Mouse (Mus musculus) stomach, postnatal 0 days (tissue): ENCODE results near the gene Comt. TPM values are rescaled to one million over a fixed set of nuclear protein-coding genes. Genes with fewer than 3 reads are reported as not detected.

ENCODE experiments used
- ATAC-seq: fragments of 200-750 bp; cut with Nextera tagmentation; 2 replicates; pipeline ENCODE4 v1.8.0; 2017; ENCODE audit not compliant: low FRiP score, low TSS enrichment
- DNase-seq: peaks from one replicate; pipeline ENCODE4 v3.0.0-alpha.2; 2016; ENCODE audit warnings: low spot score
- H3K27ac ChIP-seq: fragments of 300-500 bp; sonication (generic); replicated peaks from 2 replicates; pipeline ENCODE4 v1.5.1; 2014; ENCODE audit warnings: mild to moderate bottlenecking, control low read depth
- H3K27me3 ChIP-seq: fragments of 300-500 bp; sonication (generic); 2 replicates; pipeline ENCODE4 v1.6.1; 2014; ENCODE audit warnings: low read length; ENCODE audit not compliant: control insufficient read depth, insufficient read depth
- H3K36me3 ChIP-seq: fragments of 300-500 bp; sonication (generic); 2 replicates; pipeline ENCODE4 v1.6.1; 2014; ENCODE audit warnings: low read length, mixed read lengths; ENCODE audit not compliant: control insufficient read depth, insufficient read depth
- H3K4me1 ChIP-seq: fragments of 300-500 bp; sonication (generic); replicated peaks from 2 replicates; pipeline ENCODE4 v1.6.1; 2014; ENCODE audit warnings: antibody characterized with exemption; ENCODE audit not compliant: control insufficient read depth, insufficient read depth
- H3K4me2 ChIP-seq: fragments of 300-500 bp; sonication (generic); replicated peaks from 2 replicates; pipeline ENCODE4 v1.6.1; 2014; ENCODE audit warnings: low read depth, mild to moderate bottlenecking, control low read depth, moderate library complexity
- H3K4me3 ChIP-seq: fragments of 300-500 bp; sonication (generic); 2 replicates; pipeline ENCODE4 v1.5.1; 2014; ENCODE audit warnings: low read depth, low read length, control low read depth
- H3K9ac ChIP-seq: fragments of 300-500 bp; sonication (generic); 2 replicates; pipeline ENCODE4 v1.6.1; 2014; ENCODE audit warnings: mild to moderate bottlenecking, low read length, control low read depth, mixed read lengths
- H3K9me3 ChIP-seq: fragments of 300-500 bp; sonication (generic); 2 replicates; pipeline ENCODE4 v1.6.1; 2016; ENCODE audit warnings: low read length; ENCODE audit not compliant: control insufficient read depth
- CTCF ChIP-seq: IDR thresholded peaks from 2 replicates; pipeline ENCODE4 v1.5.1; 2016; ENCODE audit warnings: antibody characterized with exemption, low read depth, mild to moderate bottlenecking, moderate library complexity
- EP300 ChIP-seq: optimal IDR thresholded peaks from 2 replicates; pipeline ENCODE3; 2016; ENCODE audit warnings: antibody characterized with exemption
- WGBS: fragments of 180-500 bp; shearing (Covaris S2); extraction: QIAGEN DNeasy Blood & Tissue Kit; methylation state at CpG from one replicate; pipeline ENCODE4 v1.1.7; 2014; 5-methylcytosine and 5-hydroxymethylcytosine counted together
- polyA plus RNA-seq: library from polyadenylated mRNA; unstranded; fragments of >200 nt; fragmentation: Nextera tagmentation; extraction: Ambion mirVana; gene quantifications from 2 replicates; pipeline ENCODE4 v1.2.1, GENCODE M21; 2015

The Comt gene
- polyA plus RNA-seq = 95.1 and 99.6 TPM in 2 replicates

- H3K4me2 ChIP-seq = peak within 1 kb of the TSS; percentile 87
- WGBS = 51% methylated on average over 5 of the region's 5 CpGs
- no peak for ATAC-seq
- no peak for DNase-seq
- H3K9ac ChIP-seq = peak within 1 kb of the TSS; percentile 87
- no peaks in the 10 kb centered on the region for H3K4me1 ChIP-seq
- H3K27me3 ChIP-seq = no peaks in the 10 kb centered on the region
- no peak for TF ChIP-seq CTCF
- TF ChIP-seq EP300 = no peak
- H3K36me3 ChIP-seq = no peaks in the 10 kb centered on the region
- H3K4me3 ChIP-seq = peak within 1 kb of the TSS; percentile 77
- peak within 1 kb of the TSS; percentile 88 for H3K27ac ChIP-seq
- no peaks in the 10 kb centered on the region for H3K9me3 ChIP-seq
These were observed at the start of gene Comt for GRCm38 (mm10) chr16:18426802-18427280. TSS of gene Comt (minus strand) at chr16:18426852.

- Histone ChIP-seq H3K27ac (no peak overlapping the region), H3K27me3 (no peaks in the 10 kb centered on the region), H3K4me2 (no peak overlapping the region), H3K9me3 (no peaks in the 10 kb centered on the region), H3K9ac (no peak overlapping the region), H3K4me1 (no peaks in the 10 kb centered on the region), H3K4me3 (no peak overlapping the region), H3K36me3 (no peaks in the 10 kb centered on the region; the same call in 1 of the 2 replicates)
- no peak for DNase-seq
- 79% methylated on average over 2 of the region's 2 CpGs for WGBS
- no peak for ATAC-seq
- TF ChIP-seq EP300 (no peak), CTCF (no peak)
These were observed 47.4 kb upstream of the Comt start for GRCm38 (mm10) chr16:18474021-18474420.

- Histone ChIP-seq H3K4me2 (no peak overlapping the region), H3K9ac (no peak overlapping the region), H3K4me1 (no peaks in the 10 kb centered on the region), H3K9me3 (no peaks in the 10 kb centered on the region), H3K4me3 (no peak overlapping the region), H3K36me3 (no peaks in the 10 kb centered on the region; the same call in 1 of the 2 replicates), H3K27ac (no peak overlapping the region), H3K27me3 (no peaks in the 10 kb centered on the region)
- WGBS = 81% methylated on average over 8 of the region's 8 CpGs
- TF ChIP-seq EP300 (no peak), CTCF (no peak)
- DNase-seq (peak; percentile 28), ATAC-seq (no peak)
These were observed 46.3 kb upstream of the Comt start for GRCm38 (mm10) chr16:18472976-18473375.

- no peak for DNase-seq
- ATAC-seq = no peak
- 81% methylated on average over 4 of the region's 4 CpGs for WGBS
- Histone ChIP-seq H3K9ac (no peak overlapping the region), H3K4me3 (no peak overlapping the region), H3K27me3 (no peaks in the 10 kb centered on the region), H3K9me3 (no peaks in the 10 kb centered on the region), H3K4me1 (no peaks in the 10 kb centered on the region), H3K27ac (no peak overlapping the region), H3K36me3 (no peaks in the 10 kb centered on the region), H3K4me2 (no peak overlapping the region)
- TF ChIP-seq CTCF (no peak), EP300 (no peak)
These were observed 45.8 kb upstream of the Comt start for GRCm38 (mm10) chr16:18472416-18472815.

- H3K9me3 ChIP-seq = no peaks in the 10 kb centered on the region
- no peaks in the 10 kb centered on the region for H3K4me1 ChIP-seq
- DNase-seq (no peak), ATAC-seq (no peak)
- no peaks in the 10 kb centered on the region for H3K36me3 ChIP-seq
- no peak overlapping the region for H3K9ac ChIP-seq
- TF ChIP-seq EP300 (no peak), CTCF (no peak)
- WGBS = 87% methylated on average over 6 of the region's 6 CpGs
- no peak overlapping the region for H3K4me2 ChIP-seq
- H3K27me3 ChIP-seq = no peaks in the 10 kb centered on the region
- H3K4me3 ChIP-seq = no peak overlapping the region
- no peak overlapping the region for H3K27ac ChIP-seq
These were observed 45.3 kb upstream of the Comt start for GRCm38 (mm10) chr16:18471976-18472375.

GRCm38 (mm10) chr16:18471381-18471955, 44.8 kb upstream of the Comt start:
- no peaks in the 10 kb centered on the region for H3K4me1 ChIP-seq
- 72% methylated on average over 11 of the region's 11 CpGs for WGBS

More at GRCm38 (mm10) chr16:18471381-18471955, 44.8 kb upstream of the Comt start:
- no peak overlapping the region for H3K9ac ChIP-seq
- TF ChIP-seq EP300 (no peak), CTCF (no peak)
- no peaks in the 10 kb centered on the region for H3K9me3 ChIP-seq
- H3K27ac ChIP-seq = no peak overlapping the region
- no peak for DNase-seq
- ATAC-seq = no peak
- no peaks in the 10 kb centered on the region for H3K36me3 ChIP-seq
- H3K4me3 ChIP-seq = no peak overlapping the region
- no peaks in the 10 kb centered on the region for H3K27me3 ChIP-seq
- H3K4me2 ChIP-seq = no peak overlapping the region
